Mouse (Mus musculus) forebrain, embryonic 12.5 days (tissue): ENCODE results near the gene Slc22a28. TPM values are rescaled to one million over a fixed set of nuclear protein-coding genes. Genes with fewer than 3 reads are reported as not detected.
"Not testable (repeated sequence)": the region's sequence is repeated elsewhere in the genome, so short reads cannot be mapped to it uniquely, and the experiment has no call there.

Source experiments
- ATAC-seq: fragments of 200-750 bp; cut with Nextera tagmentation; 2 replicates; pipeline ENCODE4 v1.8.0; 2017; ENCODE audit warnings: moderate TSS enrichment; ENCODE audit not compliant: low FRiP score
- H3K27ac ChIP-seq: fragments of 300-500 bp; sonication (generic); 2 replicates; pipeline ENCODE4 v1.5.1; 2016; ENCODE audit warnings: mild to moderate bottlenecking
- H3K27me3 ChIP-seq: fragments of 300-500 bp; sonication (generic); 2 replicates; pipeline ENCODE4 v1.6.1; 2016; ENCODE audit warnings: mild to moderate bottlenecking
- H3K36me3 ChIP-seq: fragments of 300-500 bp; sonication (generic); replicated peaks from 2 replicates; pipeline ENCODE4 v1.6.1; 2016; ENCODE audit warnings: mild to moderate bottlenecking
- H3K4me1 ChIP-seq: fragments of 300-500 bp; sonication (generic); 2 replicates; pipeline ENCODE4 v1.6.1; 2016
- H3K4me2 ChIP-seq: fragments of 300-500 bp; sonication (generic); 2 replicates; pipeline ENCODE4 v1.6.1; 2016; ENCODE audit warnings: mild to moderate bottlenecking, moderate library complexity
- H3K4me3 ChIP-seq: fragments of 300-500 bp; sonication (generic); replicated peaks from 2 replicates; pipeline ENCODE4 v1.5.1; 2016; ENCODE audit warnings: mild to moderate bottlenecking
- H3K9ac ChIP-seq: fragments of 300-500 bp; sonication (generic); 2 replicates; pipeline ENCODE4 v1.6.1; 2016; ENCODE audit warnings: mild to moderate bottlenecking
- H3K9me3 ChIP-seq: fragments of 300-500 bp; sonication (generic); 2 replicates; pipeline ENCODE4 v1.6.1; 2016
- WGBS: fragments of 180-500 bp; shearing (Covaris S2); methylation state at CpG from one replicate; pipeline ENCODE4 v1.1.7; 2016; 5-methylcytosine and 5-hydroxymethylcytosine counted together
- polyA plus RNA-seq: library from polyadenylated mRNA; unstranded; fragments of >200 nt; fragmentation: Nextera tagmentation; extraction: Ambion mirVana; gene quantifications from 2 replicates; pipeline ENCODE4 v1.2.1, GENCODE M21; 2016

Slc22a28 gene
- polyA plus RNA-seq = not detected in 2 replicates

DNA sequence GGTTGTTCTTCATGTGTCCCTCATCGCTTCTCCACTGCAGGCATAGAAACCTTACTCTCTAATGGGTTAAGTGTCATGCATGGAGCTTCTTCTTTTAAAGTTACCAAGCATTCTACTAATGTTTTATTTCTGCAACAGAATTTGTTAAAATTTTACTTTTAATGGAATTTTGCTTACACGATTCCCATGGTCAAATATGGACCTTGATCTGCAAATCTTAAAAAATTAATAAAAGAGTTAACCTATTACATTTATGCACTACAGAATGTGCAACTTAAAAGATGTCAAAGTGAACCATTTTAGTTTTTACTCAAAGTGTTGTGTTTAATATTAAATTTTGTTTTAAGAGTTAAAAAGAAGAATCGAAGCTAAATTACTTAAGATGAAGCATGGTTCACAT, at the start of gene Slc22a28:
Slc22a28 (minus strand) TSS at position 102 of the 400 bp plus-strand sequence.
- not testable (repeated sequence) for ATAC-seq, H3K9ac ChIP-seq, H3K27me3 ChIP-seq, H3K27ac ChIP-seq, H3K36me3 ChIP-seq, H3K4me2 ChIP-seq, H3K4me1 ChIP-seq, H3K4me3 ChIP-seq
- WGBS = 86% methylated on average over 2 of the region's 3 CpGs
- peaks cover 16% of the 10 kb centered on the region for H3K9me3 ChIP-seq

DNA sequence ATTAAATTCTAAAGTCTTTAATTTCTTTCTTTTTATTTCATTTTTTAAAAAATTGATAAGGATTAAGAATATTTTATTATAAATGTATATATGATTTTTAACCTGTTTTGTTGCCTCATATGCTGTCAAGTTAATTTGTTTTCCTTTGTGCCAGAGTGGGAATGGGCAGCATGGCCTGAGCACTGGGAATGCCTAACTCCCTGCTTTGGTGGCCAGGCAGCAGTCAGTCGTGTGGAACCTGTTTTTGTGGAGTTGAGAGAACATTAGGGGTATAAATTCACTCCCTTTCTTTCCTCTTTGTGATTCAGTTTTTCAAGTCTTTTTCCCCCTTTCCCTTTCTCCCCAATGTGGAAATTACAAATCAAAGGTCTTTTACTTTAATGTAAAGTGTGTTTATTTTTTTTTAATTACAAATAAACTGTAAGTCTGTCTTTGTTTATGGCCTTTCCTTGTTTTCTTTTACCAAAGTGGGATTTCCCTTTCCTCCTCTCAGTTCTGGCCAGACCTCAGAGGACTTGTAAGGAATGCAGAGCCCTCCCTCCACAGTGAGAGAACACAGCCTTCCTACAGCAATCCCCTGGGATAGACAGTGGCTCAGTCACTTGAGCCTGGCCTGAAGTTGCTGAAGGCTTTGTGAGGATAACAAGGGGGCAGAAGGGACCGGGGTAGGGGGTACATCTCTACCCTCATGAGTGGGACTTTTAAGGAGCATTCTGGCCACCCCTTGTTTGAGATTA, 17.2 kb upstream of the Slc22a28 start:
- no peak for ATAC-seq
- WGBS = 65% methylated on average over 2 of the region's 2 CpGs
- no peaks in the 10 kb centered on the region for H3K27me3 ChIP-seq
- H3K4me1 ChIP-seq = no peaks in the 10 kb centered on the region
- no peaks in the 10 kb centered on the region for H3K36me3 ChIP-seq
- H3K4me2 ChIP-seq = no peak overlapping the region
- H3K27ac ChIP-seq = no peak overlapping the region
- H3K9me3 ChIP-seq = peaks cover 29% of the 10 kb centered on the region
- H3K4me3 ChIP-seq = no peak overlapping the region
- H3K9ac ChIP-seq = no peak overlapping the region

DNA sequence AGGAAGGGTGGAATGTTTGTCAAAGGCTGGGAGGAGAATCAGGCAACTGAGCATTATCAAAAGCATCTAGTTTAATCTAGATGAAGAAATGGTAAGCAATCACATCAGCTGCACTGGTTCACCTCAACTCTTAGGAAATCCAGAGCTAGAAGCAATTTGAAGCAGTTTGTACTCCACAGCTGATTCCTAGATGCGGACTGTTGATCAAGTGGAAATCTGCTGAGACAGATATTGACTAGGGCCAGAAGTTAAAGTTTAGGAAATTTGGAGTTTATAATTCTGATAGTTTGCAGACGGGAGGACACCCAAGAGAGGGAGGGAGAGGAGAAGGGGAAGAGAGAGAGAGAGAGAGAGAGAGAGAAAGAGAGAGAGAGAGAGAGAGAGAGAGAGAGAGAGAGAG, 10.9 kb upstream of the Slc22a28 start:
- not testable (repeated sequence) for H3K9ac ChIP-seq, H3K36me3 ChIP-seq, H3K4me2 ChIP-seq, H3K27me3 ChIP-seq, H3K4me1 ChIP-seq, H3K4me3 ChIP-seq, H3K27ac ChIP-seq, ATAC-seq
- WGBS = 89% methylated on average over 2 of the region's 2 CpGs
- H3K9me3 ChIP-seq = peaks cover 21% of the 10 kb centered on the region; the same call in 1 of the 2 replicates

DNA sequence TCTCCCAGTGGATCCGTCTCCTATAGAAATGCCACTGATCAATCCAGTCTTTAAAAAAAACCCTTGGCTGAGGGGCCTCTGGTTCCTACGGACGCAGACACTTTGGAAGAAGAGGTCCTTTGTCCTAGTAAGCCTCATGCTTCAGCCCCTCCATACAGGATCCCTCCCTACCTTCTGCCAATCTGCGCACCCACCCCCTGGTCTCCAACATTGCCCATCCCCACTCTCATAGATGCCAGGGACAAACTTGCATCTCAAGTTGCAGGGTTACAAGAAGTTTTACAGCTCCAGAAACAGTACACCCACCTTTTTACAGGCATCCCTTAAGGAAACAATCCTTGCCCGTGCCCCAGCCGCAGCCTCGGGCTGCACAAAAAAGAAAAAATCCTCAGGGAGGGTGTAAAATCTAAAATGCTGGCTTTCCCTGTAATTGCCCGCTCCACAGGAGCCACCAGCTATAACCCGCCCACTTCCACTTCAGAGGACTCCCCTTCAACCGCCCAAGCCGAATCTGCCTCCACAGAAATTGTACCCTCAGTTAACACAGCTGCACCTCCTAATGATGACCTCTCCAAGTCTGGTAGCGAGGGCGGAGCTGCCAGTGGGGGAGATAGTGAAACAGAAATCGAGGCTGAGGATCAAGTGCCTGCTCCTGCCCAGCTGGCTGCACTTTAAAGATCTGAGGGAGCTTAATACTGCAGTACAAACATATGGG, 2.5 kb upstream of the Slc22a28 start:
- not testable (repeated sequence) for H3K36me3 ChIP-seq, H3K27me3 ChIP-seq, ATAC-seq, H3K4me3 ChIP-seq, H3K27ac ChIP-seq, H3K4me1 ChIP-seq, H3K9ac ChIP-seq, H3K4me2 ChIP-seq
- peaks cover 10% of the 10 kb centered on the region for H3K9me3 ChIP-seq
- 80% methylated on average over 14 of the region's 14 CpGs for WGBS

DNA sequence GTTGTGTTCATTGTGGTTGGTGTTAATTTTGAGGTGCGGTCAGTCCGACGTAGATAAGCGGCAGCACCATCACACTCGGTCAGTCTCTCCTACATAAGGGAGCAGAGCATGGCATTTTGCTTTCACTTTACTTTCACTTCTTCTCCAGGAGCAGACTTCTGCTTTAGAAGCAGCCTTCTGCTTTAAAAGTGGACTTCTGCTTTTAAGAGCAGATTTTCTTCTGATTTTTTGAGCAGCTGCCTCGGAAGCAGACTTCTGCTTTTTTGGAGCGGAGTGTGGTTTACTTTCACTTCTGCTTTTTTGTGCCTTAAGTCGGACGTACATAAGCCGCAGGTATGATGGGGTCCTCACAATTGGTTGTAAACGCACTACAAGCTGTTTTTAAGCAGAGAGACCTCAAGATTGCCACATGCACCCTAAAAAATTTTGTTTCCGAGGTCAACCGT, 111.9 kb downstream of the Slc22a28 start:
- no peaks in the 10 kb centered on the region for H3K36me3 ChIP-seq
- H3K9me3 ChIP-seq = peaks cover 15% of the 10 kb centered on the region
- WGBS = 93% methylated on average over 13 of the region's 13 CpGs
- ATAC-seq = no peak
- no peak overlapping the region for H3K9ac ChIP-seq
- H3K4me3 ChIP-seq = no peak overlapping the region
- H3K27me3 ChIP-seq = no peaks in the 10 kb centered on the region
- no peak overlapping the region for H3K4me2 ChIP-seq
- H3K4me1 ChIP-seq = no peaks in the 10 kb centered on the region
- no peak overlapping the region for H3K27ac ChIP-seq

DNA sequence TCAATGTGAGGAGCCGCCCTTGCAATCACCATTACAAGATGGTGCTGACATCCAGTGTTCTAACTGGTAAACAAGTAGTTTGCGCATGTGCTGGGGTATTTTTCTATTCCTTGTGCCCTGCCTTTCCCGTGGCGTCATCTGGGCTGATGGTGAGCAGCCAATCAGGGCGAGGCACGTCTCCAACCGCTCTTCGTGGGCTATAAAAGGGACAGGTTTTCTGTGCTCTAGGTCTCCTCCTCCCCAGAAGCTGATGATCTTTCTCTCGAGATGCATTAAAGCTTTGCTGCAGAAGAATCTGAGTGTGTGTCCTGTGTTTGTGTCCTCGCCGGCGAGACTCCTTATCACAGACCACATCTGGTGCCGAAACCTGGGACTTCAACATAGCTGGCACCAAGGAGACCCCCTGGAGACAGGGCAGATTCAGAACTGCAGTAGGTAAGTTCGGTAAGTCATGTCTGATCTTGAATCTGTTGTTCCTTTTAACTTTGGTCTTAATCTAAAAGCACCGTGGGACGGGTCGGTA, 112.4 kb downstream of the Slc22a28 start:
- not testable (repeated sequence) for H3K4me2 ChIP-seq, H3K36me3 ChIP-seq, ATAC-seq, H3K27ac ChIP-seq, H3K4me3 ChIP-seq, H3K4me1 ChIP-seq, H3K9ac ChIP-seq, H3K27me3 ChIP-seq
- WGBS = 89% methylated on average over 17 of the region's 17 CpGs
- H3K9me3 ChIP-seq = peaks cover 15% of the 10 kb centered on the region

DNA sequence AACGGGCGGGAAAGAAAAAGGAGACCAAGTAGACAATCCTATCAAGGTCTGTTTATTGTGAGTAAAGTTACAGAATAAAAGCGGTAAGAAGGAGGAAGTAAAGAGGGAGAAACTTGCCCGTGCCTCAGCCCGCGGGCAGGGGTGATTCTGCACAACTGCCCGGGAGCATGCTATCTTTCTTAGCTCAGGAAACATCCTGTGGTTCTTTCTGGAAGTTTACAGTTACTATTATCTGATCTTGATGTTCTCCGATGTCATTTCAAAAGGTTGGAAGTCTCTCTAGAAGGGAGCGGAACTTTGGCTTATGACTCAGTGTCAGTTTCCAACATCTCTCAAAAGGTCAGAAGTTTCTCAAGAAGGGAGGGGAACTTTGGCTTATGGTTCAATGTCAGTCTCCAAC, 113.2 kb downstream of the Slc22a28 start:
- H3K4me2 ChIP-seq, H3K4me1 ChIP-seq, H3K27ac ChIP-seq, H3K36me3 ChIP-seq, H3K27me3 ChIP-seq, H3K4me3 ChIP-seq, ATAC-seq, H3K9ac ChIP-seq: not testable (repeated sequence)
- H3K9me3 ChIP-seq = peaks cover 15% of the 10 kb centered on the region
- WGBS = 91% methylated on average over 9 of the region's 9 CpGs

Other genes starting within 250 kb of the Slc22a28 start
- gene Slc22a27, start 166.0 kb downstream of the Slc22a28 start, polyA plus RNA-seq = not detected in 2 replicates
- 0.09 TPM in 1 of 2 replicates, not detected in the other for gene Slc22a29, start 86.9 kb upstream of the Slc22a28 start, polyA plus RNA-seq